Mouse (Mus musculus) ES-Bruce4 (cell line): ENCODE data around the gene Coro2a.

Source experiments
- CTCF ChIP-seq: IDR thresholded peaks from one replicate; pipeline ENCODE4 v1.8.1; 2011; ENCODE audit warnings: low read depth, low read length
- EP300 ChIP-seq: IDR thresholded peaks from 2 replicates; pipeline ENCODE4 v1.6.1; 2011; ENCODE audit warnings: low read depth, low read length; ENCODE audit not compliant: insufficient read depth
- POLR2A ChIP-seq: IDR thresholded peaks from one replicate; pipeline ENCODE4 v1.8.1; 2011; ENCODE audit warnings: low read length; ENCODE audit not compliant: insufficient read depth

DNA sequence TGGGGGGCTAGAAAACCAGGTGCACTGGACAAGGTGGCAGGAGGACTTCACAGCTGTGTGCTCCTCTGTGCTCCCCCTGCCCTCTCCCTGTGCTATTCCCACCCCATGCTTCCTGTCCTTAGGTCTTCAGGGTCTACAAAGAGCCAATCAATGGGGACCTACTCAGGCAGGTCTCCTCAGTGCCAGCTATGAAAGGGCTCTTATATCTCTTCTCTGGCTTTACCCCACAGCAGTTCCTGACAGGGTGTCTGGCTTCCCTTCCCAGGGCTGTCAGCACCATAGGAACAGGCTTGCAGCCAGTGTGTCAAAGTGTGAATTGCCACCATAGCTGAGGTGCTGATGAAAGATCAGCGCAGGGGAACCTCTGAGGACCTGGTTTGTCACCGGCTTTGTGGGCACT lies 81.5 kb downstream of the Coro2a start:
- TF ChIP-seq CTCF (no peak), POLR2A (no peak), EP300 (no peak)
